In the genomic region with DNA sequence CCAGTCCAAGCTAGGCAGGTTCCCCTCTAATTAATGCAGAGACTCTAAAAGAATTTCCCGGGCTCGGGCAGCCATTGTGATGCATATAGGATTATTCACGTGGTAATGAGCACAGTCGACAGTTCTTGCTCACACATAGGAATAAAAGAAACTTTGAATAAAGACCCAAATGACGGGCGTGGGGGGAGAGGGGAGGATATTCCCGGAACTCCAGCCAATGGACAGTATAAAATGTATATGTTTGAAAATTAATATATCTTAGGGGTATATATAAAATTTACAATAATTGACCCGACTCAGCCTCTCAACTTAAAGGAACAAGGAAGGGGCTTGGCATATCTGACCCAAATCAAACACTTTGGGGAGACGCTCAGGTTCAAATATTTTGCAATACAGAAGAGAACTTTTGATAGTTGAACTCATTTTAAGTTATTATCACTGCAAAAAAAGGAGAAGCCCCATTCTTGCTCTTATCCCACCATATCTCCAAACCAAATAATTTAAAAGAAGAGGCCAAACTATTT, we compare ENCODE assay signal across 13 mouse cellular contexts. TPM values are rescaled to one million over a fixed set of nuclear protein-coding genes. Genes with fewer than 3 reads are reported as not detected.
DNase-seq lines count a peak whose midpoint lies in the region; ATAC-seq and TF ChIP-seq lines count a peak whose summit lies in the region.
"Had no signal": no experiment of that assay in that cellular context is flagged by ENCODE, and none has a peak within 500 bp of the region (broad histone marks: within the 10 kb centered on the region; RNA-seq: fewer than 3 reads in every experiment).

No protein-coding gene starts in this region.

- TF ChIP-seq CTCF in lung, postnatal 0 days (IDR thresholded peaks at IDR 0.05) = no peak
- no peak for TF ChIP-seq CTCF in forebrain, postnatal 0 days (IDR thresholded peaks at IDR 0.05; ENCODE audit: low read depth)
- TF ChIP-seq CTCF in midbrain, postnatal 0 days (IDR thresholded peaks at IDR 0.05) = no peak

- H3K27ac ChIP-seq in lung, embryonic 15.5 days = no peak overlapping the region
- H3K27ac ChIP-seq in lung, postnatal 0 days (ENCODE audit: low read length) = no peak overlapping the region
- peak overlapping the region; percentile 82 for H3K27ac ChIP-seq in forebrain, postnatal 0 days (ENCODE audit: low read depth, low read length)
- peak overlapping the region; percentile 62; the same call in 1 of the 2 replicates for H3K27ac ChIP-seq in midbrain, postnatal 0 days (ENCODE audit: low read depth, low read length)

- no peak for ATAC-seq in lung, embryonic 15.5 days (ENCODE audit: borderline replicate concordance, extremely low read depth, low FRiP score, low TSS enrichment)
- no peak for ATAC-seq in lung, postnatal 0 days
- ATAC-seq in forebrain, postnatal 0 days = no peak
- no peak for ATAC-seq in midbrain, postnatal 0 days (ENCODE audit: low FRiP score)

- H3K9me3 ChIP-seq in lung, embryonic 15.5 days = no peaks in the 10 kb centered on the region
- H3K9me3 ChIP-seq in lung, postnatal 0 days (ENCODE audit: low read length) = no peaks in the 10 kb centered on the region
- no peaks in the 10 kb centered on the region for H3K9me3 ChIP-seq in forebrain, postnatal 0 days (ENCODE audit: low read length)
- H3K9me3 ChIP-seq in midbrain, postnatal 0 days (ENCODE audit: low read length) = no peaks in the 10 kb centered on the region

- H3K4me2 ChIP-seq in lung, embryonic 15.5 days = no peak overlapping the region
- no peak overlapping the region for H3K4me2 ChIP-seq in lung, postnatal 0 days (replicated peaks; ENCODE audit: low read depth, low read length)
- peak overlapping the region; percentile 50 for H3K4me2 ChIP-seq in forebrain, postnatal 0 days (ENCODE audit: low read depth)
- peak overlapping the region; percentile 40 for H3K4me2 ChIP-seq in midbrain, postnatal 0 days (ENCODE audit: low read depth, low read length, poor library complexity, severe bottlenecking)

- no peaks in the 10 kb centered on the region for H3K36me3 ChIP-seq in lung, embryonic 15.5 days
- no peaks in the 10 kb centered on the region for H3K36me3 ChIP-seq in lung, postnatal 0 days (ENCODE audit: insufficient read depth, low read length)
- no peaks in the 10 kb centered on the region for H3K36me3 ChIP-seq in forebrain, postnatal 0 days (ENCODE audit: insufficient read depth)
- H3K36me3 ChIP-seq in midbrain, postnatal 0 days (ENCODE audit: insufficient read depth, low read length) = no peaks in the 10 kb centered on the region

- DNase-seq in lung, postnatal 0 days (ENCODE audit: low spot score) = no peak
- DNase-seq in forebrain, postnatal 0 days = peak; percentile 41
- DNase-seq in midbrain, postnatal 0 days (ENCODE audit: low spot score) = peak; percentile 59
- DNase-seq in adrenal gland, postnatal 10 days = no peak
- DNase-seq in gastrocnemius, postnatal 10 days = no peak
- DNase-seq in layer of hippocampus, adult 8-10 months (ENCODE audit: low spot score in 2 of 2) = no peak
- DNase-seq in thymus, postnatal 25 days = no peak
- DNase-seq: cerebellum, adult 2 months; liver had no signal

- H3K9ac ChIP-seq in lung, embryonic 15.5 days = no peak overlapping the region
- H3K9ac ChIP-seq in lung, postnatal 0 days (replicated peaks; ENCODE audit: low read depth) = no peak overlapping the region
- H3K9ac ChIP-seq in forebrain, postnatal 0 days = peak overlapping the region; percentile 62
- peak overlapping the region; percentile 56 for H3K9ac ChIP-seq in midbrain, postnatal 0 days (replicated peaks; ENCODE audit: low read length, poor library complexity, severe bottlenecking)

- no peak for TF ChIP-seq EP300 in lung, postnatal 0 days (IDR thresholded peaks at IDR 0.05)

- H3K4me3 ChIP-seq in lung, embryonic 15.5 days = peak overlapping the region; percentile 11; the same call in 1 of the 2 replicates
- no peak overlapping the region for H3K4me3 ChIP-seq in lung, postnatal 0 days (ENCODE audit: low read depth, low read length)
- peak overlapping the region; percentile 50 for H3K4me3 ChIP-seq in forebrain, postnatal 0 days (ENCODE audit: low read depth, low read length)
- peak overlapping the region; percentile 39 for H3K4me3 ChIP-seq in midbrain, postnatal 0 days (ENCODE audit: low read depth, low read length)

- H3K4me1 ChIP-seq in lung, embryonic 15.5 days = peaks cover 21% of the 10 kb centered on the region
- peaks cover 3% of the 10 kb centered on the region; the same call in 1 of the 2 replicates for H3K4me1 ChIP-seq in lung, postnatal 0 days (ENCODE audit: insufficient read depth, low read depth, low read length)
- H3K4me1 ChIP-seq in forebrain, postnatal 0 days (ENCODE audit: insufficient read depth) = no peaks in the 10 kb centered on the region
- no peaks in the 10 kb centered on the region for H3K4me1 ChIP-seq in midbrain, postnatal 0 days (ENCODE audit: insufficient read depth, low read length)

- 4% methylated on average over 9 of the region's 9 CpGs for WGBS in lung, embryonic 15.5 days
- WGBS in lung, postnatal 0 days = 7% methylated on average over 9 of the region's 9 CpGs
- WGBS in forebrain, postnatal 0 days = 7% methylated on average over 9 of the region's 9 CpGs
- 15% methylated on average over 9 of the region's 9 CpGs for WGBS in midbrain, postnatal 0 days

- peaks cover 93% of the 10 kb centered on the region for H3K27me3 ChIP-seq in lung, embryonic 15.5 days
- peaks cover 89% of the 10 kb centered on the region for H3K27me3 ChIP-seq in lung, postnatal 0 days (replicated peaks; ENCODE audit: insufficient read depth, low read length)
- 0 out of 2 replicates have a peak, but pooled peaks cover 4% of the 10 kb centered on the region for H3K27me3 ChIP-seq in forebrain, postnatal 0 days (ENCODE audit: insufficient read depth, low read length)
- peaks cover 23% of the 10 kb centered on the region for H3K27me3 ChIP-seq in midbrain, postnatal 0 days (ENCODE audit: insufficient read depth, low read length)

RNA-seq across cellular contexts. Expression of gene Sox2, which starts 3.8 kb away (rescaled TPM):
- polyA plus RNA-seq in lung, embryonic 15.5 days (2015; fragmentation: Nextera tagmentation; extraction: Ambion mirVana) = 4.1 and 5.3 TPM in 2 replicates
- 2.8 and 3.2 TPM in 2 replicates for polyA plus RNA-seq in lung, postnatal 0 days (2015; fragmentation: Nextera tagmentation; extraction: Ambion mirVana)
- 80.9 and 120 TPM in 2 replicates for total RNA-seq in forebrain, postnatal 0 days (2014; rRNA removed)
- polyA plus RNA-seq in forebrain, postnatal 0 days (2015; fragmentation: Nextera tagmentation; extraction: Ambion mirVana) = 23.1 and 31.0 TPM in 2 replicates
- 77.8 and 79.1 TPM in 2 replicates for total RNA-seq in midbrain, postnatal 0 days (2014; rRNA removed)
- polyA plus RNA-seq in midbrain, postnatal 0 days (2015; fragmentation: Nextera tagmentation; extraction: Ambion mirVana) = 21.6 and 29.7 TPM in 2 replicates
- total RNA-seq in adrenal gland, postnatal 10 days (2021) = under 1 TPM; 0.45 TPM
- total RNA-seq in gastrocnemius, postnatal 10 days (2021) = under 1 TPM; 0.38 to 0.77 TPM
- 10 to 100 TPM; 38.6 to 47.2 (median 43.5) TPM for total RNA-seq in layer of hippocampus, adult 8-10 months (2022)
- total RNA-seq: gastrocnemius, adult 18-20 months; hematopoietic stem cell, adult 5-6 weeks; megakaryocyte, adult 5-6 weeks had no signal

Comparison
In these comparisons a context has a peak if more than half of its experiments do, and no peak if none do; other contexts are left out.
1. H3K27ac ChIP-seq: peak in forebrain, postnatal 0 days (single experiment) and midbrain, postnatal 0 days (single experiment); none in lung, embryonic 15.5 days (single experiment) and lung, postnatal 0 days (single experiment).
2. H3K4me2 ChIP-seq: peak in forebrain, postnatal 0 days (single experiment) and midbrain, postnatal 0 days (single experiment); none in lung, embryonic 15.5 days (single experiment) and lung, postnatal 0 days (single experiment).
3. H3K9ac ChIP-seq: peak in forebrain, postnatal 0 days (single experiment) and midbrain, postnatal 0 days (single experiment); none in lung, embryonic 15.5 days (single experiment) and lung, postnatal 0 days (single experiment).
4. DNase-seq: peak in forebrain, postnatal 0 days (single experiment) and midbrain, postnatal 0 days (single experiment); none in lung, postnatal 0 days (single experiment), adrenal gland, postnatal 10 days (single experiment), gastrocnemius, postnatal 10 days (single experiment), layer of hippocampus, adult 8-10 months (0 of 2) and thymus, postnatal 25 days (single experiment).
5. RNA of gene Sox2, which starts 3.8 kb away (total RNA-seq): 80.9 to 120 TPM in forebrain, postnatal 0 days, 77.8 to 79.1 TPM in midbrain, postnatal 0 days and 38.6 to 47.2 TPM in layer of hippocampus, adult 8-10 months; 0.38 to 0.77 TPM in gastrocnemius, postnatal 10 days and 0.45 TPM in adrenal gland, postnatal 10 days; every median in the first group is over 10 times any median in the second.